Mouse (Mus musculus): ENCODE measurements around the gene Smyd4. TPM values are rescaled to one million over a fixed set of nuclear protein-coding genes. Genes with fewer than 3 reads are reported as not detected.

Smyd4 gene
- total RNA-seq, 2 experiments from 2014 or later, result 15.0 to 16.5 TPM

DNA sequence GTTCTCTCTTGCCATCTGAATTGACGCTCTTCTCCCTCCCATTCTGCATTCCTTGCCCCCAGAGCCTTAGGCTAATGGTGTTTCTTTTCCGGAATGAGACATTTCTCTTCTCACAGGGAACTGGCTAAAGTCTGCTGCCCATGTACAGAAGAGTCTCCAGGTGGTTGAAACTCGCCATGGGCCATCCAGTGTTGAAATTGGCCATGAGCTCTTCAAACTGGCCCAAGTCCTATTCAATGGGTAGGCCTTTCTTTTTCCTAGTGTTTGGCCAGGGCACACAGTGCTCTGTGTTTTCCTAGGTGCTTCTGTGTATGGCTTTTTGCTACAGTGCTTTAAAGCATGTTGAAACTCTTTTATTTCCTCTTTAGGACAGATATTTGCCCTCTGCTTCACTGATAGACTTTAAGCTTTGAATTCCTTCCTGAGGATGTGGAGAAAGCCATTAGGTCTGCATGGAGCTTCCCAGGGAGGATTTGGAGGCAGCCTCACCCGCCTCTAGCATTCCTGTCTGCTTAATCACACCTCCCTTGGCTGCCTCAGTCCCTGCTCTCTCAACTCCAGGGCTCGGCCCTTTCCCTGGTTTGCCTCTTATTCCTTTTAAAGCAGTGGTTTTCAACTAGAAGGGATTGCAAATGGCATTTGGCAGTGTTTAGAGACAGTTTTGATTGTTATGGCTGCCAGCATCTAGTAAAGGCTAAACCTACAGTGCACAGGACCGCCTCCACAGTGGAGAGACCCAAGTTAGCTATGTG lies 55.2 kb downstream of the Smyd4 start:
- DNase-seq (ENCODE audit: extremely low spot score in 1 of 2, low spot score in 2 of 2), result no peak
- H3K4me3 ChIP-seq, result no peak overlapping the region
- intact Hi-C loops (cut with DNase I), result loop anchor here (10.0 kb wide), 1 partner anchor 171 kb away; no protein-coding TSS in a partner anchor
- no peak for TF ChIP-seq CTCF (IDR thresholded peaks at IDR 0.05)
- no peak overlapping the region for H3K27ac ChIP-seq

DNA sequence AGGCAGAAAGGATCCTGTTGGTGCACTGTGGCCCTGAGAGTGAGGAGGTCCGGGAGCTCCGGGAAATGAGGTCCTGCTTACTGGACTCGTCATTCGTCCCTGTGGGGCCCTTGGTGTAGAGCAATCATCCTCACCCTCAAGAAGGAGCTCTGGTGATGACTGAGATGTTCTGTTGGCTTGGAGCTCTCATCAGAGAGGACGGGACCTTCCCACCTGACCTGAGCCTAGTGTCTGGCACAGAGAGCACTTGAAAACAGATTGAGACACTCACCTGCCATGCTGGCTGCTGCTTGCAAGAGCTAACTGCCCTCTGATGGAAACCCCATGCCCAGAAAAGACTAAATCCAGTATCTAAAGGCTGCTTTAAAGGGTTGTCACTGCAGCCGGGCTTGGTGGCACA lies 56.6 kb downstream of the Smyd4 start:
- no peak overlapping the region for H3K4me3 ChIP-seq
- no peak for DNase-seq (ENCODE audit: extremely low spot score in 1 of 2, low spot score in 2 of 2)
- no peak overlapping the region for H3K27ac ChIP-seq
- no peak for TF ChIP-seq CTCF (IDR thresholded peaks at IDR 0.05)
- intact Hi-C loops (cut with DNase I), result loop anchor here (10.0 kb wide), 1 partner anchor 170 kb away; no protein-coding TSS in a partner anchor

DNA sequence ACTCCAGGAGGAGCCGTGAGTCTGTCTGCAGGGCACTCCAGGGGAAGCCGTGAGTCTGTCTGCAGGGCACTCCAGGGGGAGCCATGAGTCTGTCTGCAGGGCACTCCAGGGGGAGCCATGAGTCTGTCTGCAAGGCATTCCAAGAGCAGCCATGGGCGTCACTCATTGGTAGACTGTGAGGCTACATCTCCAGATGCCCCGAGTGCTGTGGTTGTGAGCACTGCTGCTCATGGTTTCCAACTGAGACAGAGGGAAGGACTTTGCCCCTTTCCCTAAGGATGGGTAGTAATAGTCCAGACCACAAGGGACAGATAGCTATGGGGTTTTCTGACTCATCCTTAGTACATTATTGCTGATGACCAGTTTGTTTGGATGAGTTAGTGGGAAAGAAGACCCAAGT lies 57.9 kb downstream of the Smyd4 start:
- intact Hi-C loops (cut with DNase I), result loop anchor here (10.0 kb wide), 1 partner anchor 169 kb away; no protein-coding TSS in a partner anchor
- DNase-seq (ENCODE audit: extremely low spot score in 1 of 2, low spot score in 2 of 2), result no peak
- H3K27ac ChIP-seq, result no peak overlapping the region
- TF ChIP-seq CTCF (IDR thresholded peaks at IDR 0.05), result no peak
- H3K4me3 ChIP-seq, result no peak overlapping the region

DNA sequence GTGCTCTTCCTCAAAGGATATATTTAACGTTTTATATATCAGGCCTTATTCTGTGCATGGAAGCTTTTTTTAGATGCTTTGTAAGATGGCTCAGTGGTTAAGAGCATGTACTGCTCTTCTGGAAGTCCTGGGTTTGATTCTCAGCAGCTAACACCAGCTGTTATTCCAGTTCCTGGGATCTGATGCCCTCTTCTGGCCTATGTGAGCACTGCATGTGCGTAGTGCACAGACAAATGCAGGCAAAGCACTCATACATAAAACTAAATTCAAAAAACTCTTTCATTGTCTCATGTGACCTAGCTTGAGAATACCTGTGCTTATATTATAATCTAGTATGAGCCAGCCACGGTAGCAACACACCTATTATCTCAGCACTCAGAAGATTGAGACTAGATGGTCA lies 58.6 kb downstream of the Smyd4 start:
- Histone ChIP-seq H3K27ac (no peak overlapping the region), H3K4me3 (no peak overlapping the region)
- DNase-seq (ENCODE audit: extremely low spot score in 1 of 2, low spot score in 2 of 2), result no peak
- peak; percentile 66 for TF ChIP-seq CTCF (IDR thresholded peaks at IDR 0.05)
- intact Hi-C loops (cut with DNase I), result loop anchor here (10.0 kb wide), 1 partner anchor 168 kb away; no protein-coding TSS in a partner anchor

DNA sequence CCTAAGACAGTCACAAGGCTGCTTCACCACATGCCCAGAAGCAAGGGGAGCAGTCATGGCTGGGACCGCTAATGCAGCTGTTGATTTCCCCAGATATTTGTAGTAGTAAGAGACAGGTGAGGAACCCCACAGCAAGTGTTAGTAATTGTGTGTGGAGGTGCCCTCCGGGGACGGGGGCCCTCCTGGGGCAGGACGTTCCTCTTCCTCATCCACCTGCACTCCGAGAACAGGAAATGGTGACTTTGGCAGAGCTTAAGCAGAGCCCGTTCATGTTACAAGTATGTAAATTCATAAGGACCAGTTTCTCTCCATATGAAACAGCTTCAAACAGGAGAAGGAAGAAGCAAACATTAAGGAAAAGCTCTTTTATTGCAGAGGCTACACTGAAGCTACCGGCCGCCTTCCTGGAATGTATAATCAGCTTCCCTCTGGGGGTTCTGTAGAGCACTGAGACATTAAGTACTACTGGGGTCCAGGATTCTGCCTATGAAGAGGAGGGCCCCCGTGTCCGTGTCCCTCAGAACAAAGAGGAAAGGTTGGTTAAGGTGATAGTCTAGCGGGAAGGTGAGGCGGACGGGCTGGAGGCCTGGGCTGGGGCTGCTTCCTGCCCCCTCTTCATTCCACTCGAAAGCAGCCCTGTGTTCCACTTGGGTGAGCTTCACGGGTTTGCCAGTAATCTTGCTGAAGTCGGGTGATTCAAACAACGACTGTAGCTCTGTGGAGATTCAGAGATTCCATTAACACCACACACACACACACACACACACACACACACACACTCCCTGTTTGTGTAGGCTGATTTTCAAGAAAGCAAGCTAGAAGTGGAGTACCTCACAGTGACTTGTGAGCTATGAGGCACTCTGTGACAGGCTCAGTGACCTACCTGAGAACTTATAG lies 61.7 kb downstream of the Smyd4 start:
- DNase-seq (ENCODE audit: extremely low spot score in 1 of 2, low spot score in 2 of 2), result no peak
- TF ChIP-seq CTCF (IDR thresholded peaks at IDR 0.05), result no peak
- no peak overlapping the region for H3K27ac ChIP-seq
- intact Hi-C loops (cut with DNase I), result loop anchor here (10.0 kb wide), 1 partner anchor 165 kb away; no protein-coding TSS in a partner anchor
- no peak overlapping the region for H3K4me3 ChIP-seq

DNA sequence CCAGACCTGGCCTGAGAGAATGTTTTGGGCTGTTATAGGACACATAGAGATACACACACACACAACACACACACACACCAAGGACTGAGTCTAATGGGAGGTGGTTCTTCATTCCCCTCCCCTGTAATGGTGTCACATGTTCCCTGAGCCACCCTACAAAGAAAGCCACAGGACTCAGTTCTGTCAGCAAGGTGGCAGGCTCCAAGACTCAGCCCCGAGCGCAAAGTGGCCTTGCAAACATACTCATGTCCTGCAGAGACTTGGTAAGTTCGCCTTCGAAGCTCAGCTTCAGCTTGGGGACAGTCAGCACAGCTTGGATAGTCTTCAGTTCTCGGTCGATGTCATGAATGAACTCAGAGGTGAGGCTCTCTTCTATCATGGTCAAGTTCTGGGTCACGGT lies 62.4 kb downstream of the Smyd4 start:
- H3K27ac ChIP-seq, result no peak overlapping the region
- no peak for TF ChIP-seq CTCF (IDR thresholded peaks at IDR 0.05)
- intact Hi-C loops (cut with DNase I), result no loop called here
- H3K4me3 ChIP-seq, result no peak overlapping the region
- DNase-seq (ENCODE audit: extremely low spot score in 1 of 2, low spot score in 2 of 2), result no peak

DNA sequence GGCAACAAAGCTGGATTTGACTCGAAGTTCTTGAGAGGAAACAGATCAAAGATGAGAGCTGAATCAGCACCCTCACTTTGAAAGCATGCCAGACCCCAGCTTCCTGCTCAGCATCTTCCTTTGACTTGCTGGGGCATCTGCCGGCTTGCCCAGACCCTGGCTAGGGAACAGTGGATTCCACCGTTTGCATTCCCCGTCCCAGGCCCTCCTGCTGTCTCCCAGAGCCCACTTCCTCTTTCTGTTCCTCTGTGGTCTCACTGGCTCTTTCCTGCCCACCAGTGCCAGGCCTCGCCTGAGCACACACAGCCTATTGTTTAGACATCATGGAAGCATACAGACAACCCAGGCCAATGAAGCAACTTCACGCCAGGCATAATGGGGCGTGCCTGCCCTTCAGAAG lies 66.9 kb downstream of the Smyd4 start:
- no peak overlapping the region for H3K27ac ChIP-seq
- no peak for DNase-seq (ENCODE audit: extremely low spot score in 1 of 2, low spot score in 2 of 2)
- TF ChIP-seq CTCF (IDR thresholded peaks at IDR 0.05), result no peak
- intact Hi-C loops (cut with DNase I), result no loop called here
- no peak overlapping the region for H3K4me3 ChIP-seq

DNA sequence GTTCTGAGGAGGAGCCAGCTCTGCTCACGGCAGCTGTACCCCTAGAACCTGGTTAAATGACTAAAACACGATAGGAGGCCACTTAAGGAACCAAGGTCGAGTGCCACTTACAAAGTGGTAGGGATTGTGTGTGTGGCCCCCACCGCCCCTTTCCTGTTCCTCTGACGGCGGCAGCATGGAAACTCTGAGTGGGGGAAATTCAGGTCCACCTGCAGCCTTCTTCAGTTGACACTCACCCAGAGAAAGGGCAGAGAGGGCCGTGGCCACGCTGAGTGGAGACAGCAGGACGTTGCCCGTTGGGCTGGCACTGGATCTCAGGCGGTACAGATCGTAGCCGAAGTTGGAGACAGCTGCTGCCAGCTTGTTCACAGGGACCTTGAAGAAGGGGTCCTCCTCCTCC lies 67.8 kb downstream of the Smyd4 start:
- no peak overlapping the region for H3K4me3 ChIP-seq
- intact Hi-C loops (cut with DNase I), result no loop called here
- no peak overlapping the region for H3K27ac ChIP-seq
- no peak for TF ChIP-seq CTCF (IDR thresholded peaks at IDR 0.05)
- DNase-seq (ENCODE audit: extremely low spot score in 1 of 2, low spot score in 2 of 2), result no peak

DNA sequence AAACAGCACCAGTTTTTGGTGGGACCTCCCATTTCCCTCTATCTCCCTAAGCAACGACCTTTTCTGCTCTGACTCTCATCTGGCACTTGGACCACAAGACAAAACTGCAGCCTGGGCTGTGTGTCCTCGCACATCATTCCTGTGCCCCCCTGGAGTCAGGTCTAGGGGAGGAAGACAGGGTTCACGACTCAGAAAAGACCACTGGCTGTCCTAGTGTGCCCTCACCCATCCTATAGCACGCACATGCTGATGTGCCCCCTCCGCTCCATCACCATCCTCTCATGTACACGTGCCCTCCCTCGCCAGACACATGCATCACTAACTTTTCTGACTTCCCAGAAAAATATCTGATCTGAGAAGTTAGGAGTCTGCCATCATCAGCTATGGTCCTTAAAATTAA lies 71.8 kb downstream of the Smyd4 start:
- no peak overlapping the region for H3K4me3 ChIP-seq
- DNase-seq (ENCODE audit: extremely low spot score in 1 of 2, low spot score in 2 of 2), result no peak
- no peak for TF ChIP-seq CTCF (IDR thresholded peaks at IDR 0.05)
- intact Hi-C loops (cut with DNase I), result no loop called here
- no peak overlapping the region for H3K27ac ChIP-seq

DNA sequence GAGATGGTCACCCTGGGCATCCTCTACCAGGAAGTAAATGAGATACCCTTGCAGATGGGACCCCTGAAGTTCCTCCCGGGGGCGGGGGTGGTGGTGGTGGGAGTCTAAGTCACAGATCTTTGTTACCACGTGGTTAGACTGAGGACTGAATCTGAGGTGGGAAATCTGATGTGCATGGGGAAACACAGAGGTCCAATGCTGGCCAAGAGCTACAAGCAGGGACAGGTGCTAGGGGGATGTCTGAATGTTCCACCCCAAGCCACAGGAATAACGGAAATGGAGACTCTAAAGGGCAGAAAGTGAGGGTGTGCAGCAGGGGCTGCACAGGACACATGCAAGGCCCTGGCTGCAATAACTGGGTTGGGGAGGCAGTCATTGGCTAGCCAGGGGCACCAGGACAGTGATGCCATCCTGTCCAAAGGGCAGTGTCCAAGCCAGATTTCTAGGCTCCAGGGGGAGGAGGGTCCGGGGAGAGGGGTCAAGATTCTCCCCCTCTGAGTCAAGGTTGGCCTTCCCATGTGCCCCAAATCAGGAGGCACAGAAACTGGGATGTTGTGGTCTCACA lies 72.7 kb downstream of the Smyd4 start:
- intact Hi-C loops (cut with DNase I), result no loop called here
- no peak overlapping the region for H3K27ac ChIP-seq
- no peak for DNase-seq (ENCODE audit: extremely low spot score in 1 of 2, low spot score in 2 of 2)
- TF ChIP-seq CTCF (IDR thresholded peaks at IDR 0.05), result no peak
- no peak overlapping the region for H3K4me3 ChIP-seq

DNA sequence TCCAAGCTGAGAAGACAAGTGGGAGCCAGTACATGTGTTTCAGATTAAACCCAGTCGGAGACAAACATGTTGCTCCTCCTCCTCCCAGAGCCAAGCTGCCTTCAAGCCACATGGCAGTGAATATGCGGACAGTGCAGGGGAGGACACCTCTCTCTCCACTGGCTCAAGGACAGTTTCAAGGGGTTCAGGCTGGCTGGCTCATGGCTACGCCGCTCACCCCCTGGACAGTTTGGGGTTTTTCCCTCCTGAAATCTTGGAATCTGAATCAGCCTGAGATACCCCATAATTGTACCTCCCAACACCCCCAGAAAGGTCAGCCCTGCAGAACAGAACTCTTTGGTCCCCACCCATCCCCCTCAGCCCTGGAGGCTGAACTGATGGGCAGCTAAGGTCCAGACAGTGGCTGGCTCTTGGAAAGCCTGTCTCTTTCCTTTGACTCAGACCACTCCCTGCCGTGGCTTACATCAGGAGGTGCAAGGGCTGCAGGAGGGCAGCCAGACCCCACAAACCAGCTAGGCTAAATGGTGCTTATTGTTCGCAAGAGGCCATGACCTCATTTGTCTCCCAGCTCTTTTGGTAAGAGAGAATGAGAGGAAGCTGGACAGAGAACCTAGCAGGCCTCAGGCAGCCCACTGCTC lies 73.3 kb downstream of the Smyd4 start:
- no peak for DNase-seq (ENCODE audit: extremely low spot score in 1 of 2, low spot score in 2 of 2)
- intact Hi-C loops (cut with DNase I), result no loop called here
- no peak for TF ChIP-seq CTCF (IDR thresholded peaks at IDR 0.05)
- H3K27ac ChIP-seq, result no peak overlapping the region
- H3K4me3 ChIP-seq, result no peak overlapping the region
